Mouse (Mus musculus) right cerebral cortex, postnatal 4 days (tissue): ENCODE data around the gene Hapln2.

Experiments used
- DNase-seq: peaks from one replicate; pipeline ENCODE4 v3.0.0-alpha.2; 2022

Gene Hapln2

DNA sequence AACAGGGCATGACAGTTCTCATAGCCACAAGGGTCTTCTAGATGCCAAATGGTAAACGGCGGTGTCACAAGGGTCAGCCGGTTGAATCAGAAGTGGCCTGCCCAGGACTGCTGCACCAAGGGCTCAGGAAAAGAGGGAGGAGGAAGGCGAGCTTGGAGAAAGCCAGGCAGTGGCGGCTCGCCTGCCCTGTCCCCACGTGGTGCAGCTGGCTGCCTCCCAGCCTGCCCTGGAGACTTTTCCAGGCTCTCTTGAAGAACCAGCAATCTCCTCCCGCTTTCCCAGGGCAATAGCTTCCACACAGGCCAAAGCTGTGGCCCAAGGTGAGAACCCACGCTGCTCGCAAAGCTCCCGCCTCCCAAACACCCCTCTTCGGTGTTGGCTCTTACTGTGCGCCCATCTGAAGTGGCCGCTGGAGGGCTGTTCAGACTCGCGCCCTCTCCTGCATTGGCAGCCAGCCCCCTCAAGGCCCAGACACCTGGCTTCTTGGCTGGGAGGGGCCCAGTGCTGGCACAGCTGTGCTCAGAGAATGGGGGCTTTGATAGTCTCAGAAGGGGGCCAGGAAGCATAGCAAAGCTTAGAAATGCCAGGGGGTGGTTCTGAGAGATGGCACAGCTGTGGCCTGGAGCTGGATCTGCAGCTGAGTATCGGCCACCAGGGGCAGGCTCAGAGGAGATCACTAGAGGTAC lies 24.9 kb downstream of the Hapln2 start:
- no peak for DNase-seq

- no peak for DNase-seq
Observed at GRCm38 (mm10) chr3:88000816-88001595, 26.4 kb downstream of the Hapln2 start.

GRCm38 (mm10) chr3:88000181-88000580 lies 27.2 kb downstream of the Hapln2 start, which contains the start of gene Bcan:
Bcan (minus strand) TSS chr3:88000230.
- peak; percentile 62 for DNase-seq

- no peak for DNase-seq
Observed at GRCm38 (mm10) chr3:87999243-87999895, 28.0 kb downstream of the Hapln2 start.

GRCm38 (mm10) chr3:87998747-87999146 lies 28.6 kb downstream of the Hapln2 start:
- DNase-seq = peak; percentile 65

DNA sequence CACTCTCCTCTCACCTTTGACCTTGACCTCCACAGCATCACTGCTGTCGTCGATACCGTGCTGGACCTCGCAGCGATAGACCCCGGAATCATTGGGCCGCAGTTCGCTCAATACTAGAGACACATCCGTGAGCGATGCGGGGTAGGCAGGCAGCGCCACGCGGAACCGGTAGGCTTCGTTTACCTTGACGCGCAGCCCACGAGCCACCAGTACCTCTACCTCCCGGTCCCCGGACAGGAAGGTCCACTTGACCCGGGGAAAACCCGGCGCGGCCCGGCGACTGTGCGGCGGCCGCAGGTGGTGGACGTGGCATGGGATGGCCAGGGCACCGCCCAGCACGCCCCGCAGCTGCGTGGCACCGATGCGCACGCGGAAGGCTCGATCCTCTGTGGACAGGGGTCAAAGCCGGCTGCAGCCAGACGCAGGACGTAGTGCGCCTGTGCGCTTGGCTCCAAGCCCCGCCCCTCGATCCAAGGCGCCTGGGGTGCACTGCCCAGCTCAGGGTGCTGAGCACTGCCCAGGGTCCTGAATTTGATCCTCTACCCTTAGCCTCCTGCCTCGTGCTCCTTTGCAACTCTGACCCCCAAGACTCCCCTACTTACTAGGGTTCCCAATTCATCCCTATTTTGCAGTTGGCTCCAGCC lies 30.3 kb downstream of the Hapln2 start:
- no peak for DNase-seq

DNA sequence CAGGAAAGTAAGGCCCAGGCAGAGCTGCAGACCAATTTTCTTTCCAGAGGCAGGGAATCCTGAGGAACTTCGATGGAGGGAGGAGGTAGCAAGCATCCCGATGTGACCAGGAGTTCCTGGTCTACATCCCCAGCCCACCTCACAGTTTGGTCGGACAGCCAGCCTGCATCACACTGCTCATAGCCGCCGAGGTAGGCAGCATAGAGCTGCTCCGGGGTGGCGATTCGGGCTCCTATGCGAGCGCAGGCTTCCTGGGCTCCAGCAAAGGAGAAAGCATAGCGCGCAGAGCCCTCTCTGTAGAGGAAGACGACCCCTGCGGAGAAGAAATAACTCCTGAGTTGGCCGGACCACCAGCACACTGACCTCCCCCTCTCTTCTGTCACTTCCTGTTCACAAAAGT lies 31.0 kb downstream of the Hapln2 start:
- DNase-seq = no peak

DNA sequence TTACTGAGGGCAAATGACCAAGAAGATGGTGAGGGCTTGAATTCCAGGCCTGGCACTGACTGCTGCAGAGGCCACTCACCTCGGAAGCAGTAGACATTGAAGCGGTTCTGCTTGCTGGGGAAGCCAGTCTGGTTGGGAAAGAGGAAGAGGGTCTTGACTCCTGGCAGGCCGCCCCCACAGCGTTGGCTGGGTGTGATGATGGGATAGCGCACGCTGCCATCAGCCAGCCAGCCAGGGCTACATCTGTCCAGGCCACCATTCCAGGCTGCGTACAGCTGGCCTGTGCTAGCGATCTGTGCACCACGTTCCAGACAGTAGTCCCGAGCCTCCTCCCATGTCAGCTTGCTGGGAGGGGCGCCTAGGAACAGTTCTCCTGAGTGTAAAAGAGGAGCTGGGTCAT lies 32.1 kb downstream of the Hapln2 start:
- DNase-seq = no peak

- DNase-seq = no peak
Observed at GRCm38 (mm10) chr3:87993436-87993835, 33.9 kb downstream of the Hapln2 start.

DNA sequence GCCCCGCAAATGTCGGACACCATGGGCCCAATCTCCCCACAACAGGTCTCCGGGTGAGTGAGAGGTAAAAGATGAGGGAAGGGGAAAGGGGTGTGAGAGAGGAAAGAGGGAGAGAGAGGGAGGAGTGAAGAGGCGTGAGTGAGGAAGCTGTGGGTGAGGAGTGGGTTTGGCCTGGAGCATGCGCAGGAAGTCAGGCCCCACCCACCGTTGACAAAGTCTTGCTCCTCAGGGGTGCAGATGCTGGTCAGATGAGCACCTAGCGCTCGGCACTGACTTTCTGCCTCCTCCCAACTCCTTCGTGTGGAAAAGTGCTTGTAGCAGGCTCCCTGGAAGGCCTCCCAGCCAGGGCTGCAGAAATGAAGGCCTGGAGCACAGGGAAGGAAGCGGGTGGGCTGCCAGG lies 37.4 kb downstream of the Hapln2 start:
- no peak for DNase-seq

- DNase-seq = peak; percentile 55
Observed at GRCm38 (mm10) chr3:87988068-87988467, 39.3 kb downstream of the Hapln2 start.

GRCm38 (mm10) chr3:87987633-87988032 lies 39.8 kb downstream of the Hapln2 start:
- DNase-seq = peak; percentile 58

DNA sequence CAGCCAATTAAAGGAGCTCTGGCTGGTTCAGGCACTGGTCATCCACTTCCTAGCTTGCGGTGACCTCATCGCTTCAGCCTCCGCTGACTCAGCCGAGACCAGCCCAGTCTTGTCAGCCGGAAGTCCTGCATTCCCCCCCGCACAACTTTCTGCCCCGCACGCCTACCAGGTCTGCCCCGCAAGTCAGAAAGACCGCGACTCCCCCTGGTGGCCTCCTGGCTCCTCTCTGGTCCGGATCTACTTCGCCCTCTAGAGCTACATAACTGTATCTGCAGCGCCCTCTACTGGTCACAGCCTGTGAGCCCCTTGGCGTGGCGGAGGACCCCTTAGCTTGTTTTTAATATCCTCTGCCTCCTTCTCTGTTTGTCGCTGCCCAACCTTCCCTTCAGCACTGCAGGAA lies 40.5 kb downstream of the Hapln2 start:
- DNase-seq = peak; percentile 100

DNA sequence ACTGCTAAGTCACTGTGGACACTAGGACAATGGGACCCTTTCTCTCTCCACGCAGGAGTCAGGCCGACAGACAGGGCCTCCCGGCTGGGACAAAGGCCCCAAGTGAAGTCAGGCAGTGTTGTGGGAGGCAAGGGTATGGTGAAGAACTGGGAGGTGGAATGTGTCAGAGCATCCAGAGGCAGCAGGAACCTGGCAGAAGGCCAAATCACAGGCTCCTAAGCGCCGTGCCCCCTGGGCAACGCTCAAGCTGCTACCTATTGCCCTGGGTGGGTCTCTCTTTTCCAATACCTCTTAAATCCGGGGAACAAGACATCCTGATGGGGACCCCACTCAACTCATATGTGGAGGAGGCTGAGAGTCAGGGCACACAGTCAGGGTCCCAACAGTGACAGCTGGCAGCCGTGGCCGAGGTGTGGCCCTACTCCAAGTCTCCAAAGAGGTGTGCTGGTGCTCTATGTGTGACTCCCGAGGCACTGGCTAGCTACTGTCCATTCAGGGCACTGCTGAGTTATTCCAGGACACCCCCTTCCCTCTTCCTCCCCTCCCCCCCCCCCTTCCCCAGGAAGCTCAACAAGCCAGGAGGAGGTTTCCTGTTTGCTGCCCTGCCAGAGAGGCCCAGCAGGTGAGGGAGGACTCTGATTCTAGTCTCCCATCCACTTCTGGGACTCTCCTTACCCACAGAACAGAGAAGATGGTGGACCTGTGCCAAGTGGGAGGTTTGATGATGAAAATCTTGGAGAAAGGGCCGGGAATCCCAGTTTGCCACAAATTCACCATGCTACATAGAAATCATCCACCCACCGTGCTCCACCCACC lies 41.7 kb downstream of the Hapln2 start:
- no peak for DNase-seq

- DNase-seq = no peak
Observed at GRCm38 (mm10) chr3:87984094-87984493, 43.3 kb downstream of the Hapln2 start.

DNA sequence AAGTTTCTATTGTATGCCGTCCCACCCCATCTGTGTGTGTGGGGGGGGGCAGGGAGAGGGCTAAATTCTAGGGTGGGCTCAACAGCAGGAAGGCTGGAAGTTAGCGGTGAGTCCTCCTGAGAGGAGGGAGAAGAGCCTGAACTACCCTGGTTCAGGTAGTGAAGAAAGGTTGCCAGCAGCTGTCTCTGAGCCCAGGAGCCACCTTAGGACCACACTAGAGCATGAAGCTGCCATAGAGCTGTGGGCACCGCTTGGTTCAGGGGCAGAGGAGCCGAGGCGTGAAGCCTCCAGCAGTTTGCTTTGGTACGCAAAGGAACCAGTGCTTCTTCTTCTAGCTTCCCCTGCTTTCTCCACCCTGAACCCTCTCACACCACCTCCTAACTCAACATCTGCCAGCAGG lies 43.8 kb downstream of the Hapln2 start:
- DNase-seq = no peak

DNA sequence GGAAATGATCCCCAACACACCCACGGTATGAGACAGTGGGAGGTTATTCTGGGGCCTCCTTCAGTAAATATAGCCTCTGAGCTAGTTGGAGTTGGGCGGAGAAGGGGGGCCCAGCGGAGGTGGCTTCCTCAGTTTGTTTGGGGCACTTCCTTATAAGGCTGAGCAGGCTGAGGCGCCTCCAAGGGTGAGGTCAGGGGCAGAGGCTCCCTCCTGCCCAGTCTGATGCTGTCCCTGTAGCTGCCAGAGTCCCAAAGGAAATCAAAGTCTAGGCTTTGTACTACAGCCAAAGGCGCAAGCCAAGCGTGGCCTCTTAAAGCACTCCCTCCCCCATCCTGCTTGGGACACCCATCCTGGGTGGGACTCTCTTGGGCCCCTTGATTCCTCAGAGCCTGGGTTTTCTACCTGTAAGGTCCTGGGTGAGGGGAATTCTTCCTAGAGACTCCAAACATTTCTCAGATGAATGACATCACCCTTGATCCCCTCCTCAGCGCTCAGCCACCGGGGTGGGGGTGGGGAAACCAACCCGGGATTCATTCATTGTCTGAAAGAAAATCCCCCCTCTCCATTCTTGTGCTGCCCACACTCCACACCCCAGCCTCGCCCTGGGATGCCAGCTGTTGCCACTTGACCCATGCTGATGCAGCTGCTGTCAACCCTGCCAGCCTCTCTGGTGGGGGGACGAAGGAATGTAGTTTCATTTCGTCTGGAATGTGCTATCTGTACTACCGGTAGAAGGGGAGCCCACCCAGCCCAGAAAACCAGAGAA lies 44.4 kb downstream of the Hapln2 start:
- no peak for DNase-seq

DNA sequence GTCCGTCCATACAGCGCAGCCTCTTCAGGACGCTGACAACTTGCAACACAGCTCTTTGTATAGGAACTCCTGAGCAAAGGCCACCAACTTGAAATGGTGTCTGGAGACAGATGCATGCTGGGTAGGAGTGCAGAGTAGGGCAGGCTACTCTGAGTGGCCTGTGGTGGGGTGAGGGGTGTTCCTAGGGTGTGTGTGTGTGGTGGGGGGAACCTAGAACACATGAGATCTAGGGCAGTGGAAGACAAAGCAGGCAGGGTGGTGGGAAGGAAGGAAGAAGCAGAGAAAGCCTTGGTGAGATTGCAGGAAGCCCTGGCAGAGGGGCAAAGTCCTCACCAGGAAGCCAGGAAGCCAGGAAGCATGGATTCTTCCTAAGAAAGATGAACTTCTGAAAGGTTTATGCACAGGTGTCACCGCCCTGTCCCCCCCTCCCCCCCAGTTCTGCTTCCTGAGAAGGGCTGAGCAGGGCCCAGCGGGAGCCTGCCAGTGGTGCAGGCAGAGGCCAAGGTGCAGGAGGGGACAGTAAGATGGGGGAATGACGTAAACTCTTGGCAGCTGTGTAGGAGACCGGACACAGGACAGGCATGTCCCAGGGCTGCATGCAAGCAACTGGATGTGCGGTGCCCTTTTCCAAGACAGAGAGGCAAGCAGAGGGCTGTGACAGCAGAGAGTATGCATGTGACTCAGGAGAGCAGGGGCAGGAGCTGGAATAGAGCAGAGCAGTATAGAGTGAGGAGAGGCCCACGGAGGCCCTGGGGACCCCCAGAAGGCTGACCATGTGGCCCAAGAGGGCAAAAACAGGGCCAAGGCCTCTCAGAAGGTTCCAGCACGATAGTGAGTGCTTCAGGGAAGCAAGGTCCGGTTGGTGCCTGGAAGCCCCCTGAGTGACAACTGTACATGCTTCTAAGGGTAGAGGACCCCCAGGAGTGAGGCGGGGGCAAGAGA lies 45.2 kb downstream of the Hapln2 start:
- DNase-seq = no peak

DNA sequence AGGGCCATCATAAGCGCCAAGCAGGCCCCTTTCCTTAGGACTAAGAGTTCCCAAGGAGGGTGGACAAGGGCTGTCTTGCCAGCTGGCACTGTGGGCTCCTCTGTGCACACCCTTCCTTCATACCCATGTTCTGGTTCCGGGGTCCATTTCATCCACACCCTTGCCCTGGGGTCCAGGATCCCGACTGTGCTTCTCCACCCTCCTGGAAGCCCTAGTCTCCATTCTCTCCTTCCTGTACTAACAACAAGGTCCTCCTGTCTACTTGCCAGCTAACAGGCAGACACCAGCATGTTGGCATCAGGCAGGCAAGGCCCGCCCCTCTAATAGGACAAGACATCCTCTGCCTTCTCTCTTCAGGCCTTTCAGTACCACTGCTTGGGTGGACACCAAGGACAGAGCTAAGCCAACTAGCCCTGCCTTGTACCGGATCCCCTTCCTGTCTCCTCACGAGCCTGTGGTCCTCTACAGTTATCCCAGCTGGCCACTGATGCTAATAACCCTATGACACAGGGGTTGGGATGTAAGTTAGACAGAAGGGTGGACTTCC lies 46.1 kb downstream of the Hapln2 start:
- DNase-seq = no peak

GRCm38 (mm10) chr3:87980728-87981127 lies 46.7 kb downstream of the Hapln2 start:
- DNase-seq = no peak
